Mouse (Mus musculus) cortical plate, adult 2 months (tissue): ENCODE data around the gene Mymk.

ENCODE experiments used
- CTCF ChIP-seq: fragments of 200-500 bp; IDR thresholded peaks from 2 replicates; pipeline ENCODE4 v1.5.1; 2011; ENCODE audit warnings: mild to moderate bottlenecking, control low read depth, low read length; ENCODE audit not compliant: insufficient read depth; ENCODE audit errors: extremely low read depth
- POLR2A ChIP-seq: fragments of 200-500 bp; IDR thresholded peaks from 2 replicates; pipeline ENCODE4 v1.6.1; 2011; ENCODE audit warnings: mild to moderate bottlenecking, low read length, control low read depth; ENCODE audit not compliant: insufficient read depth; ENCODE audit errors: extremely low read depth

DNA sequence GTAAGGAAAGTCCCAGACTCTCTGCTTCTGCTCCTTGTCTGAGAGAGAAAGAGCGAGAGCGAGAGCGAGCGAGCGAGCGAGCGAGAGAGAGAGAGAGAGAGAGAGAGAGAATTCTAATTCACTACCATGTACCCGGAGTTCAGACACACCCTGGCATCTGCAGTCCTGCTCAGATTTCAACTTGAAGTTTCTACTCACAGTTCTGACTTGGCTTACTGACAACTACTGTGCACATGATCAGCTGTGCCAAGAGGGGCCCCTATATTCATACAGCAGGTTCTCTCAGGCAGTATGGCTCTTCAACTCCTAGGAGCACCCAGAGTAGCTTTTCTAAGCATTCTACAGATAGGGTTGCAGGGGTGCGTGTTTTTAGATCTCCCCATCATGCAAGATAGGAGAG, 12.8 kb downstream of the Mymk start:
- no peak for TF ChIP-seq CTCF
- TF ChIP-seq POLR2A: no peak
